ENCODE assay signal across 22 mouse cellular contexts in the genomic region with DNA sequence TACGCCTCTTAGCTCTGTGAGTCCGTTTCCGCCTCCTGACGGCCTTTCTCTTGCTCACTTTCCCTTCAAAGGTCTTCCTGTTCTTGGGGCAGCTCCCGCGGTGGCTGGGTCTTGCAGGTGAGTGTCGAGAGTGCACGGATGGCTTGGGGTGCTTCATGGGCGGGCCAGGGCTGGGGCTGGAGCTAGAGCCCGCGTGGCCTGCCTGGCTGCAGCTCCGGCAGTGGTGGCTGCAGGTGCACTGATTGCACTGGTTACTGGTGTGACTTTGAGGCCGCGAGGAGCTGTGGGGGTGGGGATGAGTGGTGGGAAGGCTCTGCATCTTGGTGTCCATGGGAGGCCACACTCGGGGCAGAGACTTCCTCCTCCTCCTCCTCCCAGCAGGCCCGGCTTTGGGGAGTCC. TPM values are rescaled to one million over a fixed set of nuclear protein-coding genes. Genes with fewer than 3 reads are reported as not detected.
A peak's percentile ranks its signal among the peaks of the same experiment; 100 is the strongest.
DNase-seq lines count a peak whose midpoint lies in the region; ATAC-seq and TF ChIP-seq lines count a peak whose summit lies in the region.
"Had no signal": no experiment of that assay in that cellular context is flagged by ENCODE, and none has a peak within 500 bp of the region (broad histone marks: within the 10 kb centered on the region; RNA-seq: fewer than 3 reads in every experiment).

A gene (minus strand): TSS at position 390 of the 400 bp plus-strand sequence.

- H3K27me3 ChIP-seq in hindbrain, embryonic 10.5 days (ENCODE audit: insufficient read depth, poor library complexity, severe bottlenecking), result peaks cover 20% of the 10 kb centered on the region
- H3K27me3 ChIP-seq in hindbrain, postnatal 0 days (ENCODE audit: insufficient read depth, low read length), result no peaks in the 10 kb centered on the region
- peaks cover 54% of the 10 kb centered on the region for H3K27me3 ChIP-seq in E14TG2a.4 (ENCODE audit: insufficient read depth, low read length)
- H3K27me3 ChIP-seq in embryonic facial prominence, embryonic 15.5 days, result no peaks in the 10 kb centered on the region

- H3K9me3 ChIP-seq in hindbrain, embryonic 10.5 days, result no peaks in the 10 kb centered on the region
- H3K9me3 ChIP-seq in hindbrain, postnatal 0 days (ENCODE audit: low read length), result no peaks in the 10 kb centered on the region
- H3K9me3 ChIP-seq in E14TG2a.4 (ENCODE audit: low read length), result no peaks in the 10 kb centered on the region
- H3K9me3 ChIP-seq in embryonic facial prominence, embryonic 15.5 days (replicated peaks), result no peaks in the 10 kb centered on the region
- H3K9me3 ChIP-seq: heart, embryonic 13.5 days; hindbrain, embryonic 13.5 days; liver, embryonic 13.5 days had no signal

- WGBS in hindbrain, embryonic 10.5 days, result 52% methylated on average over 16 of the region's 16 CpGs
- 53% methylated on average over 16 of the region's 16 CpGs for WGBS in hindbrain, postnatal 0 days
- WGBS in embryonic facial prominence, embryonic 15.5 days, result 49% methylated on average over 16 of the region's 16 CpGs

- H3K27ac ChIP-seq in hindbrain, embryonic 10.5 days, result no peak within 1 kb of the TSS
- H3K27ac ChIP-seq in hindbrain, postnatal 0 days, result no peak within 1 kb of the TSS
- 0 out of 2 replicates have a peak within 1 kb of the TSS, but pooled peaks have one; percentile 100 for H3K27ac ChIP-seq in embryonic facial prominence, embryonic 15.5 days (replicated peaks)
- H3K27ac ChIP-seq: heart, embryonic 13.5 days; hindbrain, embryonic 13.5 days; liver, embryonic 13.5 days had no signal

- no peaks in the 10 kb centered on the region for H3K36me3 ChIP-seq in hindbrain, embryonic 10.5 days
- H3K36me3 ChIP-seq in hindbrain, postnatal 0 days (ENCODE audit: insufficient read depth, low read length), result no peaks in the 10 kb centered on the region
- H3K36me3 ChIP-seq in E14TG2a.4 (ENCODE audit: insufficient read depth, low read length), result no peaks in the 10 kb centered on the region
- H3K36me3 ChIP-seq in embryonic facial prominence, embryonic 15.5 days, result no peaks in the 10 kb centered on the region
- H3K36me3 ChIP-seq: heart, embryonic 13.5 days; hindbrain, embryonic 13.5 days; liver, embryonic 13.5 days had no signal

- ATAC-seq in hindbrain, postnatal 0 days, result no peak
- ATAC-seq in embryonic facial prominence, embryonic 15.5 days (ENCODE audit: insufficient number of reproducible peaks, low FRiP score, low TSS enrichment, low read depth), result no peak
- ATAC-seq: forebrain, embryonic 16.5 days; lung, postnatal 0 days had no signal

- H3K4me1 ChIP-seq in hindbrain, embryonic 10.5 days (replicated peaks), result peaks cover 40% of the 10 kb centered on the region
- peaks cover 7% of the 10 kb centered on the region for H3K4me1 ChIP-seq in hindbrain, postnatal 0 days (ENCODE audit: insufficient read depth, low read length)
- H3K4me1 ChIP-seq in E14TG2a.4 (replicated peaks; ENCODE audit: low read depth, low read length), result peaks cover 43% of the 10 kb centered on the region
- H3K4me1 ChIP-seq in embryonic facial prominence, embryonic 15.5 days, result peaks cover 29% of the 10 kb centered on the region

- DNase-seq in hindbrain, embryonic 10.5 days (ENCODE audit: low spot score), result no peak
- DNase-seq in hindbrain, postnatal 0 days (ENCODE audit: low spot score), result no peak
- DNase-seq in thymus, postnatal 10 days (ENCODE audit: low spot score in 2 of 2), result peak; percentile 42 to 56
- no peak for DNase-seq in frontal cortex, postnatal 36 days (ENCODE audit: low spot score in 2 of 2)
- no peak for DNase-seq in urinary bladder, adult 18-20 months (ENCODE audit: low spot score in 2 of 2)
- no peak for DNase-seq in kidney, adult 11 months
- DNase-seq: adrenal gland, postnatal 14 days; cerebellum, postnatal 36 days; gastrocnemius, postnatal 10 days; kidney, adult 9 months; liver, embryonic 13.5 days; right cerebral cortex, postnatal 25 days had no signal

- 0 out of 2 replicates have a peak within 1 kb of the TSS, but pooled peaks have one; percentile 11 for H3K4me3 ChIP-seq in hindbrain, embryonic 10.5 days
- H3K4me3 ChIP-seq in hindbrain, postnatal 0 days (ENCODE audit: low read length), result no peak within 1 kb of the TSS
- peak within 1 kb of the TSS; percentile 65 for H3K4me3 ChIP-seq in E14TG2a.4 (replicated peaks; ENCODE audit: low read length)
- no peak within 1 kb of the TSS for H3K4me3 ChIP-seq in embryonic facial prominence, embryonic 15.5 days (replicated peaks)
- H3K4me3 ChIP-seq: heart, embryonic 13.5 days; hindbrain, embryonic 13.5 days; liver, embryonic 13.5 days had no signal

- no peak within 1 kb of the TSS for H3K4me2 ChIP-seq in hindbrain, postnatal 0 days (ENCODE audit: low read depth, low read length)
- no peak within 1 kb of the TSS for H3K4me2 ChIP-seq in embryonic facial prominence, embryonic 15.5 days (replicated peaks)
- H3K4me2 ChIP-seq: heart, embryonic 13.5 days; hindbrain, embryonic 13.5 days; liver, embryonic 13.5 days had no signal

- H3K9ac ChIP-seq in hindbrain, postnatal 0 days (replicated peaks; ENCODE audit: low read length), result no peak within 1 kb of the TSS
- no peak within 1 kb of the TSS for H3K9ac ChIP-seq in embryonic facial prominence, embryonic 15.5 days
- H3K9ac ChIP-seq: heart, embryonic 13.5 days; hindbrain, embryonic 13.5 days; liver, embryonic 13.5 days had no signal

- TF ChIP-seq CTCF in hindbrain, postnatal 0 days (IDR thresholded peaks at IDR 0.05; ENCODE audit: low read depth), result no peak
- no peak for TF ChIP-seq CTCF in E14TG2a.4 (conservative IDR thresholded peaks at IDR 0.05; ENCODE audit: low read length)

RNA-seq across cellular contexts. Expression of the gene that starts here (rescaled TPM):
- not detected in 2 replicates for polyA plus RNA-seq in hindbrain, embryonic 10.5 days (2016; fragmentation: Nextera tagmentation; extraction: Ambion mirVana)
- not detected in 2 replicates for total RNA-seq in hindbrain, postnatal 0 days (2014; rRNA removed)
- not detected in 2 replicates for polyA plus RNA-seq in hindbrain, postnatal 0 days (2015; fragmentation: Nextera tagmentation; extraction: Ambion mirVana)
- not detected in 2 replicates for polyA plus RNA-seq in embryonic facial prominence, embryonic 15.5 days (2015; fragmentation: Nextera tagmentation; extraction: Ambion mirVana)
- total RNA-seq: adrenal gland, postnatal 14 days; gastrocnemius, postnatal 10 days; layer of hippocampus, adult 18-20 months; left cerebral cortex, adult 8-10 months had no signal
- polyA plus RNA-seq: embryonic facial prominence, embryonic 14.5 days; forebrain, embryonic 16.5 days; heart, embryonic 13.5 days; hindbrain, embryonic 13.5 days; liver, embryonic 13.5 days; lung, postnatal 0 days; stomach, embryonic 14.5 days had no signal

Comparison
In these comparisons a context has a peak if more than half of its experiments do, and no peak if none do; other contexts are left out.
1. H3K4me3 ChIP-seq: peak in hindbrain, embryonic 10.5 days (single experiment) and E14TG2a.4 (single experiment); none in hindbrain, postnatal 0 days (single experiment) and embryonic facial prominence, embryonic 15.5 days (single experiment).
2. DNase-seq: peak in thymus, postnatal 10 days (2 of 2); none in hindbrain, embryonic 10.5 days (single experiment), hindbrain, postnatal 0 days (single experiment), frontal cortex, postnatal 36 days (0 of 2), urinary bladder, adult 18-20 months (0 of 2) and kidney, adult 11 months (single experiment).